Mouse (Mus musculus) heart, postnatal 0 days (tissue): ENCODE measurements around the gene Aspscr1.

Source experiments
- CTCF ChIP-seq: IDR thresholded peaks from 2 replicates; pipeline ENCODE4 v1.5.1; 2016; ENCODE audit warnings: antibody characterized with exemption, control low read depth, low read depth
- EP300 ChIP-seq: IDR thresholded peaks from 2 replicates; pipeline ENCODE4 v1.6.1; 2016; ENCODE audit warnings: antibody characterized with exemption, low read depth

DNA sequence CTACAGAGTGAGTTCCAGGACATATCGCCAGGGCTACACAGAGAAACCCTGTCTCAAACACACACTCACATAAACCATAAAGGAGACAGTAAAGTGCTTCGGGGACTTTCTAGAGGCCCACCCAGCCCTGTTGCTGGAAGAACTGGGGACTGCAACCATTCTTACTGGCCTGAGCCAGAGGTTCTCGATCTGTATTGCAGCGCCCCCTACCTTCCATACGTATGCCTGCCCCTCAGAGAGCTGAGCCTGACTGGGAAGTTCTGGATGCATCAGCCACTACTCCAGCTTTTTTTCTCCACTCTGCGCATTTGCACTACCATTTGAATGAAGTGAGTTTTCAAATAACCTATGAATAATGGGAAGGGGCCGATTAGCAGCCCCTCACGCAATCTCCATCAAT is 76.7 kb downstream of the Aspscr1 start:
- TF ChIP-seq CTCF = peak; percentile 44
- TF ChIP-seq EP300 = no peak
